Mouse (Mus musculus) forebrain, embryonic 11.5 days (tissue): ENCODE data around the gene Defa36. TPM values are rescaled to one million over a fixed set of nuclear protein-coding genes. Genes with fewer than 3 reads are reported as not detected.
"Not testable (repeated sequence)": the region's sequence is repeated elsewhere in the genome, so short reads cannot be mapped to it uniquely, and the experiment has no call there.

Experiments
- ATAC-seq: fragments of 200-750 bp; cut with Nextera tagmentation; replicated peaks from 2 replicates; pipeline ENCODE4 v1.8.0; 2017; ENCODE audit warnings: moderate TSS enrichment; ENCODE audit not compliant: low FRiP score
- DNase-seq: peaks from one replicate; pipeline ENCODE4 v3.0.0-alpha.2; 2017; ENCODE audit warnings: low spot score
- H3K27ac ChIP-seq: fragments of 300-500 bp; sonication (generic); 2 replicates; pipeline ENCODE4 v1.5.1; 2014; ENCODE audit warnings: low read depth, low read length
- H3K27me3 ChIP-seq: fragments of 300-500 bp; sonication (generic); 2 replicates; pipeline ENCODE4 v1.6.1; 2014; ENCODE audit warnings: mild to moderate bottlenecking, low read length, mixed read lengths; ENCODE audit not compliant: control insufficient read depth, insufficient read depth
- H3K36me3 ChIP-seq: fragments of 300-500 bp; sonication (generic); 2 replicates; pipeline ENCODE4 v1.6.1; 2014; ENCODE audit warnings: mild to moderate bottlenecking, low read length, moderate library complexity, mixed read lengths; ENCODE audit not compliant: control insufficient read depth, insufficient read depth
- H3K4me1 ChIP-seq: fragments of 300-500 bp; sonication (generic); replicated peaks from 2 replicates; pipeline ENCODE4 v1.6.1; 2014; ENCODE audit warnings: low read length, mixed read lengths; ENCODE audit not compliant: control insufficient read depth, insufficient read depth
- H3K4me2 ChIP-seq: fragments of 300-500 bp; sonication (generic); 2 replicates; pipeline ENCODE4 v1.6.1; 2014; ENCODE audit warnings: low read depth, mild to moderate bottlenecking, low read length, moderate library complexity, mixed read lengths; ENCODE audit not compliant: severe bottlenecking
- H3K4me3 ChIP-seq: fragments of 300-500 bp; sonication (generic); 2 replicates; pipeline ENCODE4 v1.5.1; 2014; ENCODE audit warnings: low read depth, low read length
- H3K9ac ChIP-seq: fragments of 300-500 bp; sonication (generic); 2 replicates; pipeline ENCODE4 v1.6.1; 2014; ENCODE audit warnings: low read length
- H3K9me3 ChIP-seq: fragments of 300-500 bp; sonication (generic); 2 replicates; pipeline ENCODE4 v1.6.1; 2016; ENCODE audit warnings: low read length, mixed read lengths; ENCODE audit not compliant: control insufficient read depth
- WGBS: fragments of 180-500 bp; shearing (Covaris S2); extraction: QIAGEN DNeasy Blood & Tissue Kit; methylation state at CpG from one replicate; pipeline ENCODE4 v1.1.7; 2014; 5-methylcytosine and 5-hydroxymethylcytosine counted together
- polyA plus RNA-seq: library from polyadenylated mRNA; unstranded; fragments of >200 nt; fragmentation: Nextera tagmentation; extraction: Ambion mirVana; gene quantifications from 2 replicates; pipeline ENCODE4 v1.2.1, GENCODE M21; 2014

Defa36 gene
- not detected in 2 replicates for polyA plus RNA-seq

GRCm38 (mm10) chr8:21427111-21427510 lies at the start of gene Defa36:
TSS of gene Defa36 (plus strand) at chr8:21427411.
- not testable (repeated sequence) for H3K9me3 ChIP-seq, H3K4me3 ChIP-seq, DNase-seq, H3K9ac ChIP-seq, H3K4me1 ChIP-seq, H3K36me3 ChIP-seq, ATAC-seq, H3K4me2 ChIP-seq, H3K27me3 ChIP-seq, H3K27ac ChIP-seq
- no CpG with 5 or more reads among the region's 1 CpGs for WGBS

GRCm38 (mm10) chr8:21378215-21378614 lies 49.0 kb upstream of the Defa36 start, which contains the start of gene Defa2:
TSS of gene Defa2 (plus strand) at chr8:21378515.
- not testable (repeated sequence) for H3K36me3 ChIP-seq
- no CpG with 5 or more reads among the region's 2 CpGs for WGBS

GRCm38 (mm10) chr8:21391511-21391910 lies 35.7 kb upstream of the Defa36 start, which contains the start of gene Defa33:
TSS of gene Defa33 (plus strand) at chr8:21391811.
- H3K9me3 ChIP-seq, H3K27me3 ChIP-seq, H3K4me2 ChIP-seq, H3K4me1 ChIP-seq, H3K36me3 ChIP-seq, H3K4me3 ChIP-seq, DNase-seq, H3K27ac ChIP-seq, H3K9ac ChIP-seq, ATAC-seq: not testable (repeated sequence)
- no CpG with 5 or more reads among the region's 2 CpGs for WGBS

More at GRCm38 (mm10) chr8:21378215-21378614, 49.0 kb upstream of the Defa36 start, which contains the start of gene Defa2:
- H3K4me3 ChIP-seq, H3K27ac ChIP-seq, H3K9me3 ChIP-seq, H3K4me2 ChIP-seq, DNase-seq, H3K27me3 ChIP-seq, H3K4me1 ChIP-seq, ATAC-seq, H3K9ac ChIP-seq: not testable (repeated sequence)

- not testable (repeated sequence) for ATAC-seq, H3K9me3 ChIP-seq
- WGBS: no CpG with 5 or more reads among the region's 1 CpGs
These were observed 29.2 kb downstream of the Defa36 start, which contains the start of gene Gm7849 for GRCm38 (mm10) chr8:21456460-21456859. TSS of gene Gm7849 (minus strand) at chr8:21456560.

More at GRCm38 (mm10) chr8:21456460-21456859, 29.2 kb downstream of the Defa36 start, which contains the start of gene Gm7849:
- not testable (repeated sequence) for H3K9ac ChIP-seq, H3K4me2 ChIP-seq, H3K4me1 ChIP-seq, DNase-seq, H3K27me3 ChIP-seq, H3K36me3 ChIP-seq, H3K4me3 ChIP-seq, H3K27ac ChIP-seq

Other genes with a start within 250 kb of the Defa36 start
- gene Defa31, start 235.8 kb upstream of the Defa36 start, polyA plus RNA-seq: not detected in 2 replicates
- gene Gm15293, start 225.8 kb upstream of the Defa36 start, polyA plus RNA-seq: not detected in 2 replicates
- not detected in 2 replicates for gene Gm15292, start 177.7 kb upstream of the Defa36 start, polyA plus RNA-seq
- gene Defa27, start 111.9 kb upstream of the Defa36 start, polyA plus RNA-seq: not detected in 2 replicates
- not detected in 2 replicates for gene Defa29, start 100.4 kb upstream of the Defa36 start, polyA plus RNA-seq
- gene Defa2, start 48.9 kb upstream of the Defa36 start, polyA plus RNA-seq: not detected in 2 replicates
- gene Defa33, start 35.6 kb upstream of the Defa36 start, polyA plus RNA-seq: not detected in 2 replicates
- gene Gm7849, start 29.1 kb downstream of the Defa36 start, polyA plus RNA-seq: not detected in 2 replicates
- gene Defa20, start 81.8 kb downstream of the Defa36 start, polyA plus RNA-seq: not detected in 2 replicates
- gene Defa32, start 101.6 kb downstream of the Defa36 start, polyA plus RNA-seq: not detected in 2 replicates
- not detected in 2 replicates for gene Defa37, start 138.0 kb downstream of the Defa36 start, polyA plus RNA-seq
- not detected in 2 replicates for gene Defa28, start 155.6 kb downstream of the Defa36 start, polyA plus RNA-seq
- gene Gm7861, start 167.1 kb downstream of the Defa36 start, polyA plus RNA-seq: not detected in 2 replicates
- not detected in 2 replicates for gene Defa26, start 190.8 kb downstream of the Defa36 start, polyA plus RNA-seq
- not detected in 2 replicates for gene Defa17, start 228.4 kb downstream of the Defa36 start, polyA plus RNA-seq
- gene Defa34, start 238.4 kb downstream of the Defa36 start, polyA plus RNA-seq: not detected in 2 replicates